Mouse (Mus musculus): Measurements from ENCODE around the gene Zfp428.
"Not testable (repeated sequence)": the region's sequence is repeated elsewhere in the genome, so short reads cannot be mapped to it uniquely, and the experiment has no call there.

The Zfp428 gene

DNA sequence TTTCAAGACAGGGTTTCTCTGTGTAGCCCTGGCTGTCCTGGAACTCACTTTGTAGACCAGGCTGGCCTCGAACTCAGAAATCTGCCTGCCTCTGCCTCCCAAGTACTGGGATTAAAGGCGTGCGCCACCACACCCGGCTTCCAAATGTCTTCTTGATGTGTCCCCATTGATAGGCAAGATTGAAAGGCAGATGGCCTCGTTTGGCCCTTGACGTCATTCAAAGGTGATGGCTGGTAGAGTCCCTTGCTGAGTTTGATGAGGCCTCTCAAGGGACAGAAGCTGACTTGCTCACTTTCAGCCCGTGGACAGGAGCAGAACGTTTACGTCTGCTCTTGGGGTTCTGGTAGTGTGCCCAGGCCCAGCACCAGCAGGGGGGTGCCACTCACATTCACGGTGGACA, 13.2 kb downstream of the Zfp428 start:
- not testable (repeated sequence) for DNase-seq (ENCODE audit: low spot score)

GRCm38 (mm10) chr7:24522805-24523204, 16.0 kb downstream of the Zfp428 start:
- no peak for DNase-seq (ENCODE audit: low spot score)

GRCm38 (mm10) chr7:24523723-24524122, 16.9 kb downstream of the Zfp428 start:
- DNase-seq (ENCODE audit: low spot score) = no peak

DNA sequence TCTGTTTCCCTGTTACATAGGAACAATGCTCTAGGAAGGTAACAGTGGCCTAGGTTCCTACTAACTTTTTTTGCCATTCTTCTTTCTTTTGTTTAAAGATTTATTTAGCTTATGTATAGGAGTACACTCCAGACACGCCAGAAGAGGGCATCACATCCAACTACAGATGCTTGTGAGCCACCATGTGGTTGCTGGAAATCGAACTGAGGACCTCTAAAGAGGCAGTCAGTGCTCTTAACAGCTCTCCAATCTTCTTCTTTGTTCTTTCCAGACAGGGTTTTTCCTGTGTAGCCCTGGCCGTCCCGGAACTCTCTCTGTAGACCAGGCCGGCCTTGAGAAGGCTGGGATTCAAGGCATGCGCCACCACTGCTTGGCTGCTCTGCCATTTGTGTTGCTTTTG, 18.2 kb downstream of the Zfp428 start:
- DNase-seq (ENCODE audit: low spot score) = no peak

DNA sequence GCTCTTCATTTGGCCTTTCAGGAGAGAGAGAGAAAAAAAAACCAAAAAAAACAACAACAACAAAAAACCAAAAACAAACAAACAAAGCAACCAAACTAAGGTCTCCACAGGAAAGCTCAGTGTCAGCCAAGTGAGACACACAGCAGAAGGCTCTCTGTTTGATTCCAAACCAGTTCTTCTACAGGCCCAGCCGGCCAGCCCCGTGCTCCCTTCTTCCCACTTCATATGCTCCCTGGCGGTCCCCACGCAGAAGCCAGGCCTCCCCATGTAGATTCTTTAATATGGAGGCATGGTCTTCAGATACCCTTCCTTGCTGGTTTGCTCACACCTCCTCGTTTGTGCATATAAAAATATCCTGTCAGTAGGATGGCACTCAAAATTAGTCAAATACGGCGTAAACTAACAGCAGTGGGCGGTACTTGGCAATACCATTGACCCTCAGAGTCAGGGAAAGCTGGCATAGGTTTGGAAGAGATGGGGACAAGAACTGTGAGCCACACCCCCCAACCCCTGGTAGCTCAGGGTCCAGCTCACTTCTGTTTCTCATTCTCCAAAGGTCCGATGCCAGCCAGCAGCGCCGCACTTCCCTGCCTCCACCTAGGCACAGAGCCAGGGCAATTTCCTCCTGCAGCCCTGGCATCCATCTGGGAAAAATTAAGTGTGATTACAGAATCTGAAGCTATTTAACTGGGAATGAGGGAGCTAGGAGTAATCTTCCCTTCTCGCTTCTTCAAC, 19.0 kb downstream of the Zfp428 start:
- no peak for DNase-seq (ENCODE audit: low spot score)

DNA sequence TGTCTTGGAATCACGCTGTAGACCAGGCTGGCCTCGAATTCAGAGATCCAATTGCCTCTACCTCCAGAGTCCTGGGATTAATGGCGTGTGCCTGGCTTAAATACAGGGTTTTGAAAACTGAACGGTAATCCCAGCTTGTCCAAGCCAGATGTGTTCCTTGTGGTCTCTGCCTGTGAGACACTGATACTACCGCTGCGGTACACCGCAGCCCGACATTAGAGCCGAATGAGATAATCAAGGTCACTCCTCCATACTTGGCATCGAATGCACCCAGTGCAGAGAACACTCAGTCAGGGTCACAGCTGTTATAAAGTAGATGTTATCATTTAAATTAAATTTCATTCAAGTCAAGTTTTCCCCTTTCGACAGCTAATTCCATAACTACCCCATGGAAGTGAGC, 22.1 kb downstream of the Zfp428 start:
- DNase-seq (ENCODE audit: low spot score) = no peak

GRCm38 (mm10) chr7:24529580-24529979, 22.8 kb downstream of the Zfp428 start:
- no peak for DNase-seq (ENCODE audit: low spot score)

GRCm38 (mm10) chr7:24530062-24530931, 23.5 kb downstream of the Zfp428 start, which contains the start of gene Irgq:
Irgq (plus strand) TSS chr7:24530689.
- DNase-seq (ENCODE audit: low spot score) = peak; percentile 99

- peak; percentile 79 for DNase-seq (ENCODE audit: low spot score)
Measured at GRCm38 (mm10) chr7:24531211-24531971, 24.6 kb downstream of the Zfp428 start.

DNA sequence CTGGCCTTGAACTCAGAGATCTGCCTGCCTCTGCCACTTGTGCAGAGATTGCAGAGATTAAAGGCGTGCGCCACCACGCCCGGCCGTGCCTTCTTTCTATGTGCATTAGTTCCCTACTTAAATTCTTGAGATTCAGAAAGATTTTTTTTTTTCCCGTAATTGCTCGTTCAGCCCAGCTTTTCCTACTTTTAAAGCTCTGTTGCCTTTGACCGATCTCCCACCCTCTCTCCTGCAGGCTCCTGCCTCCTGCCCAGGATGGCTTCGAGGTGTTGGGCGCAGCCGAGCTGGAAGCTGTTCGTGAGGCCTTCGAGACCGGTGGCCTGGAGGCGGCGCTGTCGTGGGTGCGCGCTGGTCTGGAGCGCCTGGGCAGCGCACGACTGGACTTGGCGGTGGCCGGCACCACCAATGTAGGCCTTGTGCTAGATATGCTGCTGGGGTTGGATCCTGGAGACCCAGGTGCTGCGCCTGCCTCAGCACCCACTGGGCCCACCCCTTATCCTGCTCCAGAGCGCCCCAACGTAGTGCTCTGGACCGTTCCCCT, 26.3 kb downstream of the Zfp428 start:
- DNase-seq (ENCODE audit: low spot score) = no peak

DNA sequence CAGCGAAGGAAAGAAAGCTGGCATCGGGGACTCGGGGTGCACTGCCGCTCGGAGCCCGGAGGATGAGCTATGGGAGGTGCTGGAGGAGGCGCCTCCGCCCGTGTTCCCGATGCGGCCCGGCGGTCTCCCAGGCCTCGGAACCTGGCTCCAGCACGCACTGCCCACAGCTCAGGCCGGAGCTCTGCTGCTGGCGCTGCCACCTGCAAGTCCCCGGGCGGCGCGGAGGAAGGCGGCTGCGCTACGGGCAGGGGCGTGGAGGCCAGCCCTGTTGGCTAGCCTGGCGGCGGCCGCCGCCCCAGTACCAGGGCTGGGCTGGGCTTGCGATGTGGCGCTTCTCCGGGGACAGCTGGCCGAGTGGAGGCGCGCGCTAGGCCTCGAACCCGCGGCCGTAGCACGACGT, 27.0 kb downstream of the Zfp428 start:
- DNase-seq (ENCODE audit: low spot score) = no peak

DNA sequence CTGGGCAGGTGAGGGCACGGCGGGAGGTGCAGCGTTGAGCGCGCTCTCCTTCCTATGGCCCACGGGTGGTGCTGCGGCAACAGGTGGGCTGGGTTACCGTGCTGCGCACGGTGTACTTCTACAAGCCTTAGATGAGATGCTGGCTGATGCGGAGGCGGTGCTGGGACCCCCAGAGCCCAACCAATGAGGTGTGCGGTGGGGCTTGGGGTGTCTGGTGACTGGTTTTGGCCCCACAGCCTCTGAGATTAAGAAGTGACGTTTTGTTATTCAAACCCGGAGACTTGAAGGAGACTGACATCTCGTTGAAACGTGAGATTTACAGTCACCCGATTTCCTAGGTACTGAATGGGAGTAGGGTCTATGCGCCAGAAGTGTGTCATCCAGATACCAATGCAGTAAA, 27.5 kb downstream of the Zfp428 start:
- DNase-seq (ENCODE audit: low spot score) = no peak

DNA sequence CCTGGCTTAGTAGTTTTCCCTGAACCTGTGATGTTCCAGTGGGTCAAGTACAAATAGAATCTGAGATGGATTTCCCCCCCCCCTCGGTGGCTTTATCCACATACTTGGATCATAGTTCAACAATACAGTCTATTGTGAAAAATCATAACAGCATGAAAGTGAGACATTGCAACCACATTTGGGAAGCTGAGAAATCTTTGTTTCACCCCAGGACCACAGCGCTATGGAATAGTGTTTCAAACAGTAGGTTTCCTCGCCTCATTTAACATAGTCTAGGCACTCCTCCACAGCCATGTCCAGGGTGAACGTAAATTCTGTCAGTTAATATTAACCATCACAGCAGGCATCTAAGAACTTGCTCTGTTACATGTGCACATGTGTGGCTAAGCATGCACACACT, 30.3 kb downstream of the Zfp428 start:
- no peak for DNase-seq (ENCODE audit: low spot score)

GRCm38 (mm10) chr7:24537591-24537990, 30.8 kb downstream of the Zfp428 start:
- DNase-seq (ENCODE audit: low spot score) = no peak

DNA sequence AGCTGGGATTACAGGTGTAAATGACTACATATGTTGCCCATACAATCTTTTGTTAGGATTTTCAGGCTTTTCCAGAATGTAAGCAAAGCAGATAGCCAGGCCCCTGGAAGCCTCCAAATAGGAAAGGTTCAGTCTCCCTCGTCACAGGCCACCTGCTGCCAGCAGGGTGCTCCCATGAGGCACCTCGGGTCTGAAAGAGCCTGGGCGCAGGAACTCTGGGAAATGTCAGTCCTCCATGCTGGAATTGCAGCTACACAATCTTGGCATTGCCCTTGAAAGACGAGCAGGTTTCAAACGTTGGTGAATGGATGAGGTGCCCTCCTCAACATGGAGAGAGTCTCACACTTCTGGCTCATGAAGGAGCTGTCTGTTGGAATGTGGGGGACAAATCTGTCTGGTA, 31.3 kb downstream of the Zfp428 start:
- DNase-seq (ENCODE audit: low spot score) = no peak

DNA sequence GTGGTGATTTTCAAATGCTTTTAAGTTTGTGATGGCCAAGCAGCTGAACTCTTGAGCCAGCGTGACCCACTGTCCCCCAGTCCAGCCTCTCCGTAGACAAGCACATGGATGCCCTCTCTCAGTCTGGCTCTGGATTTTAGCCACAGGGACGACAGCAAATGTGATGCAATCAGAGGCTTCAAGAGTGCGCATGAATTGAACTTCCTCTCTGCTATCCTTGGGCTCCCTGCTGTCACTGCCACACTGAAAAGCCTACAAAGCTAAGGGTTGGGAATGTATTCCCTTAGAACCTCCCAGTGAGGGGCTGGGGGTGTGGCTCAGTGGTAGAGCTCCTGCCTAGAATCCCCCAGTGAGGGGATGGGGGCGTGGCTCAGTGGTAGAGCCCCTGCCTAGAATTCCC, 31.9 kb downstream of the Zfp428 start:
- DNase-seq (ENCODE audit: low spot score) = no peak

DNA sequence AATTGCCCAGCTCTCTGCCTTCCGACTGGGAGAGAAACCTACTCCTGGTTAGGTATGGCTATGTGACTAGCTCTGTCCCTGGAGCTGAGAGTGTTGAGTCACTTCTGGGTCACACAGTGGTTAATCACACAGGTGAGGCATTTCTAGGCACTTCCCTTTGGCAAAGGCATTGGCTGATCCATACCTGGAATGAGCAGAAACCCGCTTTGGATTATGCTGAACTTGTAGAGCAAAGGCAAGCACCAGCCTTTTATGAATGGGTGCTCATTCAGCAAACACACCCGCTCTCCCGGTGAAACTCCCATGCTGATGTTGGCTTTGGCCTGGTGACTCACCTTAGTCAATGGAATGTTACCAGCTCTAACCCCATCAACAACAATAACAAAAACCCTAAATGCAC, 32.9 kb downstream of the Zfp428 start:
- no peak for DNase-seq (ENCODE audit: low spot score)

GRCm38 (mm10) chr7:24544506-24544905, 37.7 kb downstream of the Zfp428 start:
- no peak for DNase-seq (ENCODE audit: low spot score)

DNA sequence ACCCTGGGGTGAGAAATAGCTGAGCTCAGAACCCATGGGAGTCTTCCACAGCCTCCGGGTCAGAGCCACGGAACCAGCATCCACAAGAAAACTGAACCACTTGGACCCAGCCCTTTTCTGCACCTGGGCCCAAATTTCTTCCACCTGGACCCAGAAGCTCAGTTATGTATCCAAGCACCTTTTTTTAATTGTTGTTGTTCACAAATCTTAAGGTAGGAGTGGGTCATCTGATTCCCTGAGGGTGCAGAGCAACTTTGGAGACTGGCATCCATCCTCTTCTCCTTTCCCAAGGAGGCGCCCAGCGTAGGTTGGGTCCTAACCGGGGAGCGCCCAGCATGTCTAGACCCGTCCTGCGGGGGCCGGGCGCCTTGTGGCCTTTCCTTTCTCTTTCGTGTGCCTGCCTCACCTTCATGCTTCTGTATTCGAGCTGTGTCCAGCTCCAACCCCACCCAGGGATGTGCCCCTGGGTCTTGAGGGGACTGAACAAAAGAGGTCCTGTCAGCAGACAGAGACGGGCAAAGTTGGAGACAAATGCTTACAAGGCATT, 39.3 kb downstream of the Zfp428 start, which contains the start of the genes Pinlyp and Xrcc1:
Gene Pinlyp, minus strand, starts transcription at position 51 of the 547 bp plus-strand sequence.
Gene Xrcc1, plus strand, starts transcription at position 222 of the 547 bp plus-strand sequence.
- DNase-seq (ENCODE audit: low spot score) = peak; percentile 24

GRCm38 (mm10) chr7:24546634-24547389, 40.0 kb downstream of the Zfp428 start:
- peak; percentile 99 for DNase-seq (ENCODE audit: low spot score)

DNA sequence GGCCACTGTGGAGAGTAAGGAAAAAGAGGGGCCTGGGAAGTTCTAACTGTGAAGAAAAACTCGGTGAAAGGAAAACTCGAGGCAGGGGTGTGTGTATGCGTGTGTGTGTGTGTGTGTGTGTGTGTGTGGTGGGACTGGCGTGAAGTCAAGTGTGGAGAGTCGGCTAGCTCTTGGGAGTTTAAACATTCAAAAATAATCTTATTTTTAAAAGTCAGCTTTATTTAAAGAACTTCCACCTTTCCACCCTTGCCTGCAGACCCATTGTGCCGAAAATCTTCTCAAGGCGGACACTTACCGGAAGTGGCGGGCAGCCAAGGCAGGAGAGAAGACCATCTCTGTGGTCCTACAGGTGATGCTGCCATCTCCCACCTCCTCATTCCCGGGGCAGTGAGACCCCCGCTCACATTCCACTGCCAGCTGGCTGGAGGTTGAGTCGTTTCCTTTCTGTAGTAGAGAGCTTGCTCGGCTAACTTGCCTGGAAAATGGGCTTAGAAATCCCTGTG, 40.8 kb downstream of the Zfp428 start:
- DNase-seq (ENCODE audit: low spot score) = no peak

Data from layer of hippocampus, adult 11-12 months (tissue).